Mouse (Mus musculus): Measurements from ENCODE around the gene Clpsl2. TPM values are rescaled to one million over a fixed set of nuclear protein-coding genes. Genes with fewer than 3 reads are reported as not detected.

Clpsl2 gene
- polyA plus RNA-seq, 1 experiment = not detected

DNA sequence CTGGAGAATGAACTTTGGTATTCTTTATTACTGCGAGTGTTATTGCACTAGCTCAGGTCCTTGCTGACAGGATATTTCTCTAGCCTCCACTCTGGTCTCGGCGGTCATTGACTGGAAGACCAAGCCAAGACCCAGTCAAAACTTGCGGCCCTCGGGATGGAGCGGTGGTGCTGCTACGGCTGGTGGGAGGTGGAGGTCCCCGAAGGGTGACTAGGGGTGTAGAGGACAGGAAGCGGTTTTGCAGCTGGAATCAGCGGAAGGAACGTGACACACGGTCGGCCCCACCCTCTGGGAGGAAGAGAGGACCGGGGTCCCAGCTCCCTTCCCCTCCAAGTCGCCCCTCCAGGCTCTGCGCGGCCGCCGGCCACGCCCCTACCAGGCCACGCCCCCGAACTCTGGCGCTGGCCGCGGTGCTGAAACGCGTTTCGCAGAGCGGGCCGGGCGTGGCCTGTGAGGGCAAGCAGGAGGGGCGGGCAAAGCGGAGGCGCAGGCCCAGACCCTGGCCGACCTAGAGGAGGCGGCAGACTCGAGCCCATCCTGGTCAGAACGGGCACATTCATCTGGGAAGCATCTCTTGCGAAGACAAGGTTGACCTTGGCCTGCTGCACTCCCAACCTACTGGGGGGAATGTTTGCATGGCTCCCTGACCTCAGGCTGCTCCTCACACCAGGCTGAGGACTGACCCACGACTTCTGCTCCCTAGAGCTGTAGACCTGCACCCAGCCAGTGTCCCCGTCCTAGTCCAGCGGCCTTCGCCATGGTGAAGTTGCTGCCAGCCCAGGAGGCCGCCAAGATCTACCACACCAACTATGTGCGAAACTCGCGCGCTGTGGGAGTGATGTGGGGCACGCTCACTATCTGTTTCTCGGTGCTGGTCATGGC, 26.3 kb downstream of the Clpsl2 start, which contains the start of gene Lhfpl5:
Gene Lhfpl5 (plus strand): TSS at position 398 of the 882 bp plus-strand sequence.
- no peak for TF ChIP-seq GATA1 (IDR thresholded peaks at IDR 0.05; ENCODE audit: low read length)

DNA sequence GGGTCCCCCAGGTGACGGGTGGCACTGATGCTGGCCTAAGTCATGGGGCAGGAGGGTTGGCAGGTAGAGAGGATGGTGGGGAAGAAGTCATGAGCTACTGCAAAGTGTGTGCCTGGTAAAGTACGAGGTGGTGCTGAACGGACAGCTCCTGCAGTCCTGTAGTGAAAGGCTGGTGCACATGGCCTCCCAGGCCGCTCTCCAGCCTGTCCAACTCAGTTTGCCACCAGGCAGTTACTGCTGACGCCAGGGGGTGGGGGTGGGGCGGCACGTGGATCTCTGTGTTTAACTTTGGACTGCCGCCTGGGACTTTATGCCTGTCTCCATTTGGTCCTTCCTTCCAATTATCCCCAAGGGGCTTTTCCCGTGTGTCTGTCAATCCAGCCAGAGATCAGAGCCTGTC, 31.2 kb downstream of the Clpsl2 start:
- TF ChIP-seq GATA1 (IDR thresholded peaks at IDR 0.05; ENCODE audit: low read length) = no peak

DNA sequence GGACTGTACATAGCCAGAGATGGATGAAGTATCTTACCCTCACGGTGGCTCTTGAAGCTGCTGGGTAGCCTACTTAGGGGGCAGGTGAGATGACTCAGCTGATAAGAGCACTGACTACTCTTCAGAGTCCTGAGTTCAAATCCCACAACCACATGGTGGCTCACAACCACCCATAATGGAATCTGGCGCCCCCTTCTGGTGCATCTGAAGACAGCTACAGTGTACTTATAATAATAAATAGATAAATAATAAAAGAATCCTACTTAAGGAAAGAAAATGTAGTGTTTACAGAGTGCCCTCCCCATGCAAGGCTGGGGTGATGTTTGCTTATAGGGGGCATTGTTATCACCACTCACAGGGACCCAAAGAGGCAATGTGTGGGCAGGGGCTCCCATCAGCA, 31.8 kb downstream of the Clpsl2 start:
- no peak for TF ChIP-seq GATA1 (IDR thresholded peaks at IDR 0.05; ENCODE audit: low read length)

DNA sequence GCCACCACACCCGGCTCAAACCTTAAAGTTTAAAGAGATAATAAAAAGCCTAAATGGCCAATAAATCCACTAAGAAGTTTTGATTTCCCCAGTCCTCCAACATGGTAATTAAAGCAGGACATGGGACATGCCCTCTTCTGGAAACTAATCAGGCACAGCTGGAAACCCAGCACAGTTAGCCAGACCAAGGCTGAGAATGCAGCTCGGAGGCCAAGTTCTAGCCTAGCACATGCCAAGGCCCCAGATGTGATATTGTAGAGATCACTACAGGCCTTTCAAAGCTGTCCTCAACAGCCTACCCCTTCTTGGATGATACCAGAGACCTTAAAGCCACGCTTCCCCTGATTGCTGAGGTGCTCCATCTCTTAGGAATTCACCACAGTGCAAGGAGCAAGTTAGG, 37.3 kb downstream of the Clpsl2 start:
- TF ChIP-seq GATA1 (IDR thresholded peaks at IDR 0.05; ENCODE audit: low read length) = no peak

DNA sequence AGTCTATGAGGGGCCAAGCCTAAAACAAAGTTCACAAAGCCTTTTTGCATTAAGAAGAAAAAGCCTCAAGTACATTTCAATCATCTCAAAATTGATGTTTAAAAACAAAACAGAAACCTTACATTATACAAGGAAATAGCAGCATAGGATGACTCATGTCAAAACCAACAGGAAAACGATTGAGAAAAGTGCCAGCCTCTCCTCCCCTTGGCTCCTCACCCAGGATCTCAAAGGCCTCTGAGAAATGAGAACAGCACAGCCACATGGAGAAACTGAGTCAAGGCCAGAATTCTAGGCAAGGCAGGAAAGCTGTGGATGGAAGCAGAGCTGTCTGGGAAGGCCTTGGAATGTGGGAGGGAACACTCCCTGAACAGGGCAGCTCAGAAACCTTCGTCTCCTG, 39.4 kb downstream of the Clpsl2 start:
- TF ChIP-seq GATA1 (IDR thresholded peaks at IDR 0.05; ENCODE audit: low read length) = no peak

DNA sequence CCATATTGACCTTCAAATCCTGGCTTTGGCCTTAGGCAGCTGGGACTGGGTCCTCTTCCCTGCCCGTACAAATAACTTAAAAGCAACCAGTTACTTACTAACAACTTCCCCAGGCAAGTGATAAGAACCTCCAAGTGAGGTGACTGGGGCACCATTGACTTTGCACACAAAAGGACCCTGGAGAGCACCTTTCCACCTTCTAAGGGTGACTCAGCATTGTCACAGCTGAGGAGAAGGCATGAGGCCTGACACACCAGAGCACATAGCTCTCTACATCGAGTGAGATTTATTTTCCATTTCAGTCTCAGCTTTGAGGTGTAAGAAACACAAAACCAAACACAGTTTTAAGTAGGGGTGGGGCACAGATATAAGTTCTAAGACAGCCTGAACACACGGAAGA, 41.4 kb downstream of the Clpsl2 start:
- no peak for TF ChIP-seq GATA1 (IDR thresholded peaks at IDR 0.05; ENCODE audit: low read length)

DNA sequence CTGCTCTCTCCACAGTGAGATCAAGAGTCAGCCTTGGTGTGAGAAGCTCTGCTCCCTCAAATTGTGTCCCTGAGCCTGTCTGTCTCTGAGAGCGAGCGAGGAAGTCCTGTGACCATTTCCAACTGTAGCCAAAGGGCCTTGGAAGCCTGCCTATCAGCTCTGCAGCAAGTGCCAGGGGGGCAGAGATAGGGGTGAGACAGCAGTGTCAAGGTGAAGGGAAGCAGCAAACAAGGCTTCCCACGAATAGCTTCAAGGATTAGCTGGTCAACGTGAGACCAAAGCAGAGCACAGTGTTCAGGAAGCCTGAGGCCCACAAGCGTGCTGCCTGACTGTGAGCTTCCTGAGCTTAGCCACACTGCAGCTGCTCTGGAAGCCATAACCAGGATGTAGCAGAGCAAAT, 42.3 kb downstream of the Clpsl2 start:
- TF ChIP-seq GATA1 (IDR thresholded peaks at IDR 0.05; ENCODE audit: low read length) = no peak

DNA sequence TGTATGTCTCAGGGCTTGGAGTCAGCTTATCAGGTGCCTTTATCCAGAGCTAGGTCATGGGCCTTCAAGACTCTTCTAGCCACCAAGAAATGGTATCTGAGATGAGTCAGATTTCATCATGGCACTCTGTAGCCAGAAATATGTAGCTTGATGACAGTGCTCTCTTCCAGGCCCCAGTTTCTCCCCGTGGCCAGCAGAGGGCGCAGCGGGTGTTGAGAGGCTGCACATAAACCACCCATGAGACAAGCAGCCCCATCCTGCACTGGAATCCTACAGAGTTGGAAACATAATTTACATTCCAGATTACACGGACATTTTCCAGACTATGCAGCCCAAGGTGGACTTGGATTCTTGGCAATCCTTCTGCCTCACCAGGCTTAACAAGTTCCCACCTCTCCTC, 43.8 kb downstream of the Clpsl2 start:
- TF ChIP-seq GATA1 (IDR thresholded peaks at IDR 0.05; ENCODE audit: low read length) = no peak

DNA sequence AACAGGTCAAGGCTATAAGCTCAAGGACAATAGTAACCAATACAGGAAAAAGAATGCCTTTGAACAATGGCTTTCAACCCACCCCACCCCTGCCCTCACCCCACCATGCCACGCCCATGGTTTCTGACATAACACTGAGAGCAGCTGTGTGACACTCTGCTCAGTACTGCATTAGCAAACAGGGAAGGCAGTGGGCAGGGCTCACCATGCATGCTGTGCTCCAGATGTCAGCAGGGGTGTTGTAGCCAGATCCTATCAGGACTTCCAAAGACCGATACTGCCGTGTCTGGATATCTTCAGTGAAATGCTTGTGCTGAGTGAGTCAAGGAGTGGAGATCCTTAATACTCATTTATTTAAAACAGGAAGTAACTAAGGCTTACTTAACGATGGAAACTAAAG, 44.8 kb downstream of the Clpsl2 start:
- TF ChIP-seq GATA1 (IDR thresholded peaks at IDR 0.05; ENCODE audit: low read length) = no peak

DNA sequence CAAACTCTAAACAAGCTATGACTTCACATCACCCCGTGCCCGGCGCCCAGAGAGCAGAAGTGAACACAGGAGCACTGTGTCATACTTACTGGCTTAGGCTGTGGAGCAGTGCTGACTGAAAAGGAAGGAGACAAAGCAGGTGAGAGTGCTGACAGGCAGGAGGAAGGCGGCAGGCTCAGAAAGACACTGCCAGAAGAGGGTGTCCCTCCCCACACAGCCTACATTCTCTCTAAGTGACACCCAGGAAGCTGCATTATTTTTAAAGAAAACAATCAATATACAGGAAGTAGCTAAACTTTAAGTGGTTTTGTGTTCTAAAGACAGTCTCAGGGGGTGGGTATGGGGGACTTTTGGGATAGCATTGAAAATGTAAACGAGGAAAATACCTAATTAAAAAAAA, 51.6 kb downstream of the Clpsl2 start:
- TF ChIP-seq GATA1 (IDR thresholded peaks at IDR 0.05; ENCODE audit: low read length) = no peak

DNA sequence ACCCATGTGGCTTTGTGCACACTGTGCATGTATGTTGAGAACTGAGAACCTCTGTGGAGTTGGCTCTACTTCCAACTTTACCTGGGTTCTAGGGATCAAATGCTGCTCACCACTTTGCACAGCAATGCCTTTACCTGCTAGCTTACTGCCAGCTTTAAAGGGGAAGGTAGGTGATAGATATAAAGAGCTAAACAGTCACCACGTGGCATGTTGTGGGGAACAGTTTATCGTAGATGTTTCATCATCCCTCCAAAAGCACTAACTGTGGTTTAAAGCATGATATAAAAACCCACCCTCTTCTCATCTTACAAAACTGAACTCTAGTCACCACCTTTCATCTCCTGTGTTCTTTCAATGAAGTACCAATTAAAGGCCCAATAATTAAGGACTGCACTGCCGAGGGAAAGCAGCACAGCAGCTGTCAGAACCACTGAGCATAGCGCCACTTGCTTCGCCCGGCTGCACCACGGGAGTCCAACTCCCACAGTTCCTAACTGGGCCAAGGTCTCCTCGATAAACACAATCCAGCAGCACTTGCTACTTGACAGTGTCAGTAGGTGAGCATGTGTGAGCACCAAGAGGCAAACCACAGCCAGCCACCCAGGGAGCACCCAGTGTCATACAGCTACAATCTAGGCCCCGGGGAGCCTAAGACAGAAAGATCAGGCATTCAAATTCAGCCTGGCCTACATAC, 52.5 kb downstream of the Clpsl2 start:
- TF ChIP-seq GATA1 (IDR thresholded peaks at IDR 0.05; ENCODE audit: low read length) = no peak

Other genes starting within 250 kb of the Clpsl2 start
- 119 and 121 TPM in 2 replicates for gene Fance, start 235.9 kb upstream of the Clpsl2 start, polyA plus RNA-seq (2012)
- gene Rpl10a, start 220.9 kb upstream of the Clpsl2 start, polyA plus RNA-seq (2012) = 5,540 and 6,446 TPM in 2 replicates
- 4.6 and 4.7 TPM in 2 replicates for gene Tead3, start 198.6 kb upstream of the Clpsl2 start, polyA plus RNA-seq (2012)
- 0.29 and 0.31 TPM in 2 replicates for gene Tulp1, start 184.2 kb upstream of the Clpsl2 start, polyA plus RNA-seq (2012)
- 19.5 and 28.4 TPM in 2 replicates for gene Fkbp5, start 31.9 kb upstream of the Clpsl2 start, polyA plus RNA-seq (2012)
- gene Armc12, start 18.6 kb upstream of the Clpsl2 start, polyA plus RNA-seq (2012) = not detected in 2 replicates
- gene Clps, start 11.4 kb downstream of the Clpsl2 start, polyA plus RNA-seq (2012) = not detected in 2 replicates
- not detected in 2 replicates for gene Lhfpl5, start 26.2 kb downstream of the Clpsl2 start, polyA plus RNA-seq (2012)
- 46.2 and 97.6 TPM in 2 replicates for gene Srpk1, start 73.3 kb downstream of the Clpsl2 start, polyA plus RNA-seq (2012)
- gene Slc26a8, start 140.8 kb downstream of the Clpsl2 start, polyA plus RNA-seq (2012) = 0.05 and 0.40 TPM in 2 replicates
- gene Mapk14, start 141.9 kb downstream of the Clpsl2 start, polyA plus RNA-seq (2012) = 62.6 and 98.9 TPM in 2 replicates
- 0.18 and 0.32 TPM in 2 replicates for gene AC170998.1, start 176.7 kb downstream of the Clpsl2 start, polyA plus RNA-seq (2012)
- gene Mapk13, start 219.9 kb downstream of the Clpsl2 start, polyA plus RNA-seq (2012) = not detected in 2 replicates

All from G1E-ER4 (cell line).